Mouse (Mus musculus): ENCODE results near the gene Gm44. TPM values are rescaled to one million over a fixed set of nuclear protein-coding genes. Genes with fewer than 3 reads are reported as not detected.
"Not testable (repeated sequence)": the region's sequence is repeated elsewhere in the genome, so short reads cannot be mapped to it uniquely, and the experiment has no call there.

The Gm44 gene
- polyA plus RNA-seq (2016; fragmentation: Nextera tagmentation; extraction: Ambion mirVana) = not detected in 2 replicates

DNA sequence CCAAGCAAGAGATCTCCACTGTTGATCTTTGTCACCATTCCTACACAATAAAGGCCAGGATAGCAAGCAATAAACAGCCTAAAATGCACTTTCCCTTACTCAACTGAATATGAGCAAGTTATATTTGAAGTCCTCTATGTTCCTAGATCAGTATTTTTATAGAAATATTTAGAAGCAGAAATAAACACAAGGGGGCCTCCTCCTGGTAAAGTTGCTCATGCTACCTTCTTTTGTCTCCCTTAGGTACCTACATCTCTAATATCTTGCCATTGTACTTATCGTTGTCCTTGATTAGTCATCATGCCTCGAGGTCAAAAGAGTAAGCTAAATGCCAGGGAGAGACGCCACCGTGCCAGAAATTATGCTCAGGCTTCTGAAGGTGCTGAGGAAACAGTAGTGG, at the start of gene Gm44:
TSS of gene Gm44 (plus strand) at position 301 of the 400 bp plus-strand sequence.
- DNase-seq (ENCODE audit: low spot score) = no peak
- no peak within 1 kb of the TSS for H3K4me3 ChIP-seq
- WGBS = 84% methylated on average over 4 of the region's 4 CpGs

DNA sequence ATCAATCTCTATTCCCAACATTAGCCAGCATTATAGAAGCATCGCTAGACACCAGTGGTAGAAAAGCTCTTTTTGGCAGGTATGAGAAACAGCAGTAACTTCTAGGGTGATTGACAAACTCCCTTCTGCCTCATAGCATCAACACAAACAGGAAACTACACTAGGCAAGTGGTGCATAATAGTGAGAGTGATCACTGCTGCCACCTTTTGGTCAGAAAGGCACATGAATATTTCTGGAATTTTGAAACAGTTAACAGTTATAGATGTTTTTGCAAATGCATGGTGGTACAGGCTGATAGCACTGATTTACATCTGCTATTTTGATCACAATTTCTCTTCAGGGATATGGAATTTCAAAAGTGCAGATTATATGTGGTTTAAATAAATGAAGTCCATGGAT, 36.0 kb downstream of the Gm44 start:
- Histone ChIP-seq H3K4me3 (no peak overlapping the region), H3K4me1 (no peaks in the 10 kb centered on the region), H3K36me3 (replicated peaks) (no peaks in the 10 kb centered on the region), H3K27me3 (replicated peaks; ENCODE audit: low read depth, poor library complexity, severe bottlenecking) (no peaks in the 10 kb centered on the region), H3K9me3 (no peaks in the 10 kb centered on the region), H3K27ac (replicated peaks) (no peak overlapping the region)
- WGBS = 61% methylated on average over 1 of the region's 1 CpGs
- DNase-seq (ENCODE audit: low spot score) = no peak

More for the DNA sequence above, at the start of gene Gm44:
- no peaks in the 10 kb centered on the region for H3K9me3 ChIP-seq
- H3K36me3 ChIP-seq (replicated peaks) = no peaks in the 10 kb centered on the region
- H3K4me1 ChIP-seq = no peaks in the 10 kb centered on the region
- no peak within 1 kb of the TSS for H3K27ac ChIP-seq (replicated peaks)
- no peaks in the 10 kb centered on the region for H3K27me3 ChIP-seq (replicated peaks; ENCODE audit: low read depth, poor library complexity, severe bottlenecking)

DNA sequence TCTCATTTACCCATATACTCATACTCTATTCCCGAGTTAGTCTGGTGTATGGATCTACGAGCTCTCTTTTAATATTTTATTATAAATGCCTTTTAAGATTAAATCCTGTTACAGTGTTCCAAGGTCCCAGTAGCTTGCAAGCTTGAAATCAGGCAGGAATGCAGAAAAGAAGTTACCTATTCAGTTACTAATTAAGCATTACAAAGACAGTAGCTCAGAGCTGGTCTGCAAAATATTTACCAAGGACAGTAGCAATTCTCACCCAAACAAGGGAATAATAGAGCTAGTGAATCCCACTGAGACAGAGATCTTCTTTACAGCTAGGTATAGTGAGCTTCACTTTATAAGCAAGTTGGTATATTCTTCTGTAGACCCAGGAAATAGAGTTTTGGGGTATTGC, 46.3 kb downstream of the Gm44 start:
- not testable (repeated sequence) for H3K9me3 ChIP-seq; H3K4me1 ChIP-seq; H3K27ac ChIP-seq (replicated peaks); H3K27me3 ChIP-seq (replicated peaks; ENCODE audit: low read depth, poor library complexity, severe bottlenecking); DNase-seq (ENCODE audit: low spot score); H3K4me3 ChIP-seq; H3K36me3 ChIP-seq (replicated peaks)
- WGBS = 76% methylated on average over 2 of the region's 2 CpGs

All from embryonic facial prominence, embryonic 10.5 days (tissue).